Mouse (Mus musculus): ENCODE data around the gene Mst1.

- no peak for TF ChIP-seq POLR2A (IDR thresholded peaks at IDR 0.05; ENCODE audit: insufficient read depth, low read depth, low read length)
- TF ChIP-seq CTCF (IDR thresholded peaks at IDR 0.05; ENCODE audit: insufficient read depth, low read depth, low read length): no peak
These were observed 25.2 kb upstream of the Mst1 start for GRCm38 (mm10) chr9:108055061-108055460.

Measured in olfactory bulb, adult 2 months (tissue).